Mouse (Mus musculus) embryonic facial prominence, embryonic 11.5 days (tissue): Measurements from ENCODE around the gene Srrm4. TPM values are rescaled to one million over a fixed set of nuclear protein-coding genes. Genes with fewer than 3 reads are reported as not detected.

Experiments used
- ATAC-seq: fragments of 200-750 bp; cut with Nextera tagmentation; replicated peaks from 2 replicates; pipeline ENCODE4 v1.8.0; 2017; ENCODE audit warnings: low read depth; ENCODE audit not compliant: insufficient number of reproducible peaks, low FRiP score, low TSS enrichment
- DNase-seq: peaks from one replicate; pipeline ENCODE4 v3.0.0-alpha.2; 2015; ENCODE audit warnings: low spot score
- H3K27ac ChIP-seq: fragments of 300-500 bp; sonication (generic); replicated peaks from 2 replicates; pipeline ENCODE4 v1.5.1; 2014; ENCODE audit warnings: mild to moderate bottlenecking, low read depth, low read length, control low read depth
- H3K27me3 ChIP-seq: fragments of 300-500 bp; sonication (generic); 2 replicates; pipeline ENCODE4 v1.6.1; 2014; ENCODE audit warnings: mild to moderate bottlenecking, low read length, moderate library complexity, mixed read lengths; ENCODE audit not compliant: control insufficient read depth, insufficient read depth
- H3K36me3 ChIP-seq: fragments of 300-500 bp; sonication (generic); replicated peaks from 2 replicates; pipeline ENCODE4 v1.6.1; 2014; ENCODE audit warnings: low read depth, mild to moderate bottlenecking, low read length, moderate library complexity, mixed read lengths; ENCODE audit not compliant: control insufficient read depth, insufficient read depth
- H3K4me1 ChIP-seq: fragments of 300-500 bp; sonication (generic); 2 replicates; pipeline ENCODE4 v1.6.1; 2014; ENCODE audit warnings: low read length, mixed read lengths; ENCODE audit not compliant: control insufficient read depth, insufficient read depth
- H3K4me2 ChIP-seq: fragments of 300-500 bp; sonication (generic); 2 replicates; pipeline ENCODE4 v1.6.1; 2014; ENCODE audit warnings: low read depth, mild to moderate bottlenecking, control low read depth, low read length, moderate library complexity
- H3K4me3 ChIP-seq: fragments of 300-500 bp; sonication (generic); 2 replicates; pipeline ENCODE4 v1.5.1; 2014; ENCODE audit warnings: low read depth, low read length, control low read depth
- H3K9ac ChIP-seq: fragments of 300-500 bp; sonication (generic); replicated peaks from 2 replicates; pipeline ENCODE4 v1.6.1; 2014; ENCODE audit warnings: mild to moderate bottlenecking, control low read depth, low read length
- H3K9me3 ChIP-seq: fragments of 300-500 bp; sonication (generic); replicated peaks from 2 replicates; pipeline ENCODE4 v1.6.1; 2016; ENCODE audit warnings: mild to moderate bottlenecking, low read length, inconsistent platforms, mixed read lengths; ENCODE audit not compliant: control insufficient read depth
- WGBS: fragments of 180-500 bp; shearing (Covaris S2); extraction: QIAGEN DNeasy Blood & Tissue Kit; methylation state at CpG from one replicate; pipeline ENCODE4 v1.1.7; 2014; 5-methylcytosine and 5-hydroxymethylcytosine counted together
- polyA plus RNA-seq: library from polyadenylated mRNA; unstranded; fragments of >200 nt; fragmentation: Nextera tagmentation; extraction: Ambion mirVana; gene quantifications from 2 replicates; pipeline ENCODE4 v1.2.1, GENCODE M21; 2014

The Srrm4 gene
- polyA plus RNA-seq: 3.4 and 4.2 TPM in 2 replicates

DNA sequence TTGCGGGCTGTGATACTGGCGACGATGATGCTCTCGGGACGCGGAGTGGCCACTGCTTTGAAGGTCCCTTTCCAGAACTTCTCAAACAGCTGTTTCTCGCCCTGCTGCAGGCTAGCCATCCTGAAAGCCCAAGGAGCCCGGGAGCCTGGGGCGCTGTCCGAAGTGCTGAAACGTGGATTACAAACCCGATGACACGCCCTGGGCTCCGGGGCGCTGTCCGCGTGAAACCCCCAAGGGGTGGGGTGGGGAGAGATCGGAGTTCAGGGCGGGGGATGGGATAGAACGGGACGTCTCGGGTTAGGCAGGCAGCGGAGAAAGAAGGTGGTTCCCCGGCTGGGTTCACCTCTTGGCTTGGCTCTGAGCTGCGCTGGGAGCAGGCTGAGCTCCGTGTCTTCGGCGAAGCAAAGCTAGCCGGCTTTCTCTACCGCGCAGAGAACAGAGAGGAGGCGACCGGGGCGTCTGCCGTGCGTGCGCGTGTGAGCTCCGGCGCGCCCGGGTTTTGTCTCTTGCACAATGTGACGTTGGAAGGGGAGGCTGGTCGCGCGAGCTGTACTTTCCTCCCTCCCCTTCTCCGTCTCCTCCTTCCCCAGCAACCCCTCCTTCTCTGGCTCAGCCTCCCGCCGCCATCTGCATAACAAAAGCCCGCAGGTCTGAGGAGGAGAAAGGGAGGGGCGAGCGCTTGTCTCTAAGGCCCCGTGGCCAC lies at the start of gene Srrm4:
Gene Srrm4, minus strand, starts transcription at position 472 of the 703 bp plus-strand sequence.
- ATAC-seq: peak; percentile 73

DNA sequence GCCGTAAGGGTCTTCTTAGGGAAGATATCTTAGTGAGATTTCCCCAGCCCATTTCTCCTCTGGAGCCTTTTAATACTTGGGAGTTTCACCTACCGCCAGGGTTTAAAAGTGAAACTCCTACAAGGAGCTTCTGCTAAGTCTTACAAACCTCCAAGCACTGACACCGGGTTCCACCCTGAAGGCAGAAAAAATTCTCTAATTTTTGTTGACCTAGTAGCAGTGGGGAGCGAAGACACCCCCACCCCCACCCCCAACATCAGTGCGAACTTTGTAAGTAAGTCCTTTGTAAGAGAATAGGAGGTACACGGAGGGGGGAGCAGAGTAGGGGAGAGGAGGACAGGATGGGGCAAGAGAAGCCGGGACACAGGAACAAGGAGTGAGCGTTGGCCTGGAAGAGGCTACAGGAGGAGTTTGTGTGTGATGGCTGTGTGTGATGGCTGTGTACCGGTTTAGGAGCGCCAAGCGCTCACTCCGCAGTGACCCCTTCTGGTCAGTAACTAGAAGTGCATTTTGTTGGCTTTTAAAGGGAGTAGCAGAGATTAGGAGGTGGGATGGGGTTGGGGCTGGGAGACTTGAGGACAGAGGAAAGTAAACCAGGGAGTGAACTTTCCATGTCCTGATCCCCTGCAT lies 1.3 kb upstream of the Srrm4 start:
- no peak overlapping the region for H3K4me2 ChIP-seq
- WGBS: 1% methylated on average over 12 of the region's 12 CpGs
- no peaks in the 10 kb centered on the region for H3K36me3 ChIP-seq
- peaks cover 17% of the 10 kb centered on the region for H3K27me3 ChIP-seq
- no peak overlapping the region for H3K27ac ChIP-seq
- no peak overlapping the region for H3K9ac ChIP-seq
- no peaks in the 10 kb centered on the region for H3K4me1 ChIP-seq
- no peak overlapping the region for H3K4me3 ChIP-seq
- peak; percentile 72 for DNase-seq
- H3K9me3 ChIP-seq: no peaks in the 10 kb centered on the region
- ATAC-seq: peak; percentile 64

More for the DNA sequence above, at the start of gene Srrm4:
- H3K27me3 ChIP-seq: peaks cover 17% of the 10 kb centered on the region
- peak within 1 kb of the TSS; percentile 30 for H3K4me2 ChIP-seq
- no peak within 1 kb of the TSS for H3K27ac ChIP-seq
- H3K9ac ChIP-seq: peak within 1 kb of the TSS; percentile 7
- peak within 1 kb of the TSS; percentile 16 for H3K4me3 ChIP-seq
- no peaks in the 10 kb centered on the region for H3K36me3 ChIP-seq
- no peaks in the 10 kb centered on the region for H3K4me1 ChIP-seq
- H3K9me3 ChIP-seq: no peaks in the 10 kb centered on the region
- WGBS: under 1% methylated on average over 48 of the region's 53 CpGs
- DNase-seq: peak; percentile 91

DNA sequence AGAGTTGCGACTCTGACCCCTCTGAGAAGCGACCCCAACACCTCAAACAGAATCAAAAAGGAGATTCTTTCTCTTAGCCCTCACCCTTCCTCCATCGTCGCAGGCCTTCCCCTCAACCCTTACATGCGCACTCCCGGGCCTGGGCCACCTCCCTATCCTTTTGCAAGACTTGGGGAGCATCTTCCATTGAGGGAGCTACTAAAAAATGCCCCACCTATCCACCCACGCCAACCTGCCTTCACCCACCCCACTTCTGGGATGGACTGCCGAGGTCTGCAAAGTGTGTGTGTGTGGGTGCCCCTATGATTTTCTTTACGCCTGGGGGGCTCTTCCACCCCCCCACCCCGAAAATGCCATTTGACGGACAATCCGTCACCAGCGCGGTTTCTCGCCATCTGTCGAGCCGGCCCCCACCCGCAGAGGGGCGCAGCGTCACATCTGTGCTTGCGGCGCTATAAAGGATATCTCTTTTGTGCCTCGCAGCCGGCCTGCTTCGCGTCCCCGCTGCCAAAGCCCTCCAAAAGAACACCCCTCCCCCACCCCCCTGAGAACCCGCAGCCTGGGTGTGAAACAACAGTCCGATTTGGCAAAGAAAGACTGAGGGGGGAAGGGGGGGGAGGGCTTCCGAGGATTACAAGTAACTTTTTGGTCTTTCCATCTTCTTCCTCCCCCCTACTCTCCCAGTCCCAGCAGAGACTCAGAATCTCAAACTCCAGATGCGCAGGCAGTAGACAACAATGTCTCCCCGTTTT lies 608 bp upstream of the Srrm4 start:
- WGBS: under 1% methylated on average over 32 of the region's 32 CpGs
- DNase-seq (peak; percentile 44), ATAC-seq (peak; percentile 24; the same call in 1 of the 2 replicates)
- no peak overlapping the region for H3K27ac ChIP-seq
- no peaks in the 10 kb centered on the region for H3K4me1 ChIP-seq
- peaks cover 17% of the 10 kb centered on the region for H3K27me3 ChIP-seq
- H3K4me3 ChIP-seq: peak overlapping the region; percentile 16
- H3K36me3 ChIP-seq: no peaks in the 10 kb centered on the region
- no peak overlapping the region for H3K9ac ChIP-seq
- no peaks in the 10 kb centered on the region for H3K9me3 ChIP-seq
- H3K4me2 ChIP-seq: peak overlapping the region; percentile 30

DNA sequence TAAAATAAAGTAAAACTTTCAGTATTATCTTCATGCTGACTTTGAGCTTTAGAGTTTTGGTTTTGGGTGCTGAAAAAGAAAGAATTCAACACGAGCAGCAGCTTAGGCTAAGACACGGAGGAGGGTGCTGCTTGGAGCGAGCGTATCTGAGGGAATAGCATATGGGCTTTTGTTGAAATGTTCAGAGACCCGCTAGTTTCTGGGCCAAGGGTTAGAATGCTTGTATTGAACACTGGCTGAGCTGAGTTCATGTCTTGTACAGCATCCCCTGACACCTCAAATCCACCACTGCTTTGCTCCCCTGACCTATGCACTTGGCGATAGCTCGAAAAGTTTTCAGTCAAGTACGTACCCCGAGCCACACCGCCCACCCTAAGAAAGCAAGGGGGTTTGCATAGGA lies 919 bp downstream of the Srrm4 start:
- Histone ChIP-seq H3K4me1 (no peaks in the 10 kb centered on the region), H3K9ac (peak overlapping the region; percentile 7), H3K27ac (no peak overlapping the region), H3K4me3 (peak overlapping the region; percentile 16), H3K4me2 (no peak overlapping the region), H3K27me3 (peaks cover 17% of the 10 kb centered on the region), H3K36me3 (no peaks in the 10 kb centered on the region), H3K9me3 (no peaks in the 10 kb centered on the region)
- ATAC-seq (no peak), DNase-seq (no peak)
- 3% methylated on average over 10 of the region's 10 CpGs for WGBS

DNA sequence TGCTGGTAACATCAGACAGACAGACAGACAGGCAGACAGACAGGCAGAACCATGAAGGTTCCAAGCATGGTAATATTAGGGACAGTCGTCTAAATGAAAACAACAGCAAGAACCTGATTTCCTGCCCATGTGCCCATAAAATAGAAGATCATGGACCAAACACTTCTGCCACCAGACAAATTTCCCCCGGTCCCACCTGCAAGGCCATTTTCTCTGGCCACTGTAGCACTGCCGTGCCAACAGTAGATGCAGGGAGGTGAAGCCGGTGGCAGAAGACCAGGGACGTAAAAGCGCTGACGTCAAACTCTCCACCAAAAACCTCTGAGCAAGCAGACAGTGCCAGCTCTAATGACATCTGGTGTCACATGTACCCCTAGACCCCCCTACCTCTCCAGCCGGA lies 2.0 kb downstream of the Srrm4 start:
- Histone ChIP-seq H3K4me3 (peak overlapping the region; percentile 17), H3K27me3 (peaks cover 17% of the 10 kb centered on the region), H3K9ac (no peak overlapping the region), H3K27ac (no peak overlapping the region), H3K36me3 (no peaks in the 10 kb centered on the region), H3K4me1 (no peaks in the 10 kb centered on the region), H3K4me2 (peak overlapping the region; percentile 16), H3K9me3 (no peaks in the 10 kb centered on the region)
- 68% methylated on average over 8 of the region's 8 CpGs for WGBS
- DNase-seq (no peak), ATAC-seq (no peak)

DNA sequence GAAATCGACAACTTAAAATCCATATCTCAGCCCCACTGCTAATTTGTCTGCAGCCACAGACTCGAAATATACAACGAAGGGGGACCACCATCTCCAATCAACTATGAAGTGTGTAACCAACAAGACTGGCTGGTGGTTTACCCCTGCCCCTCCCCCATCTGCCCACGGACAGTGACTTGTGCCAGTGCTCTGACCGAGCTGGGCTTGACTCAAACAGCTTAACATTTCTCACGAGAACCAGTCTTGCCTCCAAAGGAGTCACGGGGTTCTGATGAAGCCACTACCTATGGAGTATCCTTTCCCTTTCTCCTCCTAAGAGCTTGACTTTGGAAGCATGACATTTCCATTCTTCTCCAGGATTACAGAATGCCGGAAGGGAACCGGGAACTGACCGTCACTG lies 2.8 kb downstream of the Srrm4 start:
- DNase-seq (no peak), ATAC-seq (no peak)
- Histone ChIP-seq H3K4me3 (no peak overlapping the region), H3K9me3 (no peaks in the 10 kb centered on the region), H3K36me3 (no peaks in the 10 kb centered on the region), H3K4me2 (no peak overlapping the region; the same call in 1 of the 2 replicates), H3K27me3 (peaks cover 17% of the 10 kb centered on the region), H3K27ac (no peak overlapping the region), H3K4me1 (no peaks in the 10 kb centered on the region), H3K9ac (no peak overlapping the region)
- 55% methylated on average over 10 of the region's 10 CpGs for WGBS

DNA sequence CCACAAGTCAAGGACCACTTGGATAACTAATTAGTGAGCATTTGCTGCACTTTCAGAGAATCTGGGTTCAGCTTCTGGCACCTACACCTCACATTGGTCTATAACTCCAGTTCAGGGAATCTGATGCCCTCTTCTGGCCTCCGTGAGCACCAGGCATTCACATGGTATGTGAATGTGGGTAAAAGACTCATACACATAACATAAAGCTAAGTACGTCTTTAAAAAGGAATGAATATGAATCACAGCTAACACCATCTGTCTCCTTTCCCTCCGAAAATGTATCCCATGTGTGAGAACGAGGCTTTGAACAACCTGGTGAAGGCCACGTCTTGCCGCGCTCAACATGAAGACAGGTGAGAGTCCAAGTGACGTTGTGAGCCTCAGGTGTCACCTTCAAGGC lies 12.1 kb downstream of the Srrm4 start:
- no peak overlapping the region for H3K4me3 ChIP-seq
- no peak for ATAC-seq
- H3K4me2 ChIP-seq: no peak overlapping the region
- no peaks in the 10 kb centered on the region for H3K9me3 ChIP-seq
- H3K4me1 ChIP-seq: no peaks in the 10 kb centered on the region
- no peak overlapping the region for H3K9ac ChIP-seq
- H3K36me3 ChIP-seq: no peaks in the 10 kb centered on the region; the same call in 1 of the 2 replicates
- DNase-seq: no peak
- WGBS: 84% methylated on average over 8 of the region's 8 CpGs
- H3K27me3 ChIP-seq: no peaks in the 10 kb centered on the region
- no peak overlapping the region for H3K27ac ChIP-seq
